Mouse (Mus musculus): Measurements from ENCODE around the gene Glra2. TPM values are rescaled to one million over a fixed set of nuclear protein-coding genes. Genes with fewer than 3 reads are reported as not detected.
"Not testable (repeated sequence)": the region's sequence is repeated elsewhere in the genome, so short reads cannot be mapped to it uniquely, and the experiment has no call there.

Glra2 gene
- polyA plus RNA-seq (2014; fragmentation: Nextera tagmentation; extraction: Ambion mirVana): not detected in 2 replicates

DNA sequence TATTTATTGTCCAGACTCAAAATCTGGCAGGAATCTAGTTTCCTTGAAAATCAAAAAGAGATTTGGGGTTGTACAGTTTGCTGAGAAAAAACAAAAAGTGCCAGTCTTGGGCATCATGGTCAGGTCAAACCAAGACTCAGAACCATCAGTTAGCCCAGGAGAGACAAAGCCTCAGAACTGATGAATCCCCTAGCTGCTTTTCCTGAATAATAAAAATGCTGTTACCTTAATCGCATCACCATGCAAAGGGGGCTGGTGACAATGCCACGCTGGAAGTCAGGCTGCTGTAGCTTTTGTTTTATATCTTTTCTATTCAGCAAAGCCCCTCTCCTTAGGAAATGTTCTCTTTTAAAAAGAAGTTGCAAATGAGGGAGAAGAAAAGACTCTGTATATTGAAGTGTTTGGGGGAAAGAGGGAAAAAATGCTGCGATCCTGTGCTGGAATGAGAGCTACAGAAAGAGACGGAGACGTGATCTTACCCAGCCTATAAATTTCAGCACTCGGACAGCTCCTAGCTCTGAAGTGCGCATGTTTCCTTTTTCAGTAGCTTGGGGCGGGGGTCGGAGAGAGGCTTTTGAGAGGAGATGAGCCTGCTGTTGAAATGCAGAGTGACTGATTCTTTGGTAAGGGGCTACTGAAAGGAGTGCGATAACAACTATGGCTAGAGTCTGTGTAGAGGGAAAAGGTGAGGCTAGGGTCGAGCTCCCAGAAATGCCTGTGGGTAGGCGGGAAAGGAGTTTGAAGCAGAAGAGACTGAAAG, at the start of gene Glra2:
Gene Glra2, minus strand, starts transcription at position 455 of the 760 bp plus-strand sequence.
- H3K4me3 ChIP-seq (ENCODE audit: low read length): peak within 1 kb of the TSS; percentile 24
- H3K27ac ChIP-seq (ENCODE audit: low read depth, low read length): no peak within 1 kb of the TSS
- no peaks in the 10 kb centered on the region for H3K36me3 ChIP-seq (ENCODE audit: control insufficient read depth, insufficient read depth, low read length)
- WGBS: 25% methylated on average over 12 of the region's 12 CpGs
- H3K27me3 ChIP-seq (ENCODE audit: control insufficient read depth, insufficient read depth, low read length): no peaks in the 10 kb centered on the region
- H3K9ac ChIP-seq (ENCODE audit: low read depth, low read length): no peak within 1 kb of the TSS
- no peaks in the 10 kb centered on the region for H3K4me1 ChIP-seq (ENCODE audit: control insufficient read depth, insufficient read depth, low read length)
- H3K4me2 ChIP-seq (replicated peaks; ENCODE audit: low read depth, low read length): peak within 1 kb of the TSS; percentile 39
- H3K9me3 ChIP-seq (ENCODE audit: control insufficient read depth, low read length): no peaks in the 10 kb centered on the region
- ATAC-seq (ENCODE audit: low FRiP score, low TSS enrichment): no peak

DNA sequence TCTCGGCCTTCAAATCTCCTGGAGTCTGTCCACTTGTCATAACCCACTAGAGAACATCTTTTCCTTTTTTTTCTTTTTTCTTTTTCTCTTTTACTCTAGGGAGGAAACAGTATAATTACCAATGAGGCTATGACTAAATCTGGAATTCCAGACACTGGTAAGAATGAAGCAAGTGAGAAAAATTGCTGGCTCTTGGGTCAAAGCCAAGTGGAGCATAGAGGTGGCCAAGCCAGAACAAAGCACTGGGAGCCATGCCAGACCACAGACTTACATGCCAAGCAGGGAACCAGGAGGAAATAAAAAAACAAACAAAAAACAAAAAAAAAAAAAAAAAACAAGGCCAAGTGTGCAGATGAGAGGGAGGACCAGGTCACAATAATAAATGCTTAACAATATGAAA, 35.6 kb upstream of the Glra2 start:
- Histone ChIP-seq H3K4me1 (ENCODE audit: control insufficient read depth, insufficient read depth, low read length) (no peaks in the 10 kb centered on the region), H3K4me3 (ENCODE audit: low read length) (no peak overlapping the region), H3K36me3 (ENCODE audit: control insufficient read depth, insufficient read depth, low read length) (no peaks in the 10 kb centered on the region), H3K4me2 (replicated peaks; ENCODE audit: low read depth, low read length) (no peak overlapping the region), H3K27me3 (ENCODE audit: control insufficient read depth, insufficient read depth, low read length) (no peaks in the 10 kb centered on the region), H3K9ac (ENCODE audit: low read depth, low read length) (no peak overlapping the region), H3K9me3 (ENCODE audit: control insufficient read depth, low read length) (no peaks in the 10 kb centered on the region), H3K27ac (ENCODE audit: low read depth, low read length) (no peak overlapping the region)
- no peak for ATAC-seq (ENCODE audit: low FRiP score, low TSS enrichment)
- 81% methylated on average over 1 of the region's 1 CpGs for WGBS

DNA sequence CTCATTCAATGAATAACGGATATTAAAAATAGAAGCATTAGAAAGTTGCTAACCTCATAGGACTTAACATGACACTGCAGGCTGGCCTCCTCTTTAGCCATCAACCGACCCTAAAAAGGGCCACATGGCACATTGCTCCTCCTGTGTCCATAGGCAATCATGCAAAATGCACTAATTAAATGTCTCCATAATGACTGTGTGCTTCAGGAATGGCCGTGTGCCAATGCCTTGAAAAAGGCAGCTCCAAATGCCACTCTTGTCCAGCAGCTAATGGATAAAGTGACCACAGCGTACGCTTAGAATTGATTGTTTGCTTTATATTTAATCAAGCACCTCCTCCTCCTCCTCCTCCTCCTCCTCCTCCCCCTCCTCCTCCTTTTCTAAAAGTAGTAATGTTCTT, 17.4 kb upstream of the Glra2 start:
- Histone ChIP-seq H3K4me2 (replicated peaks; ENCODE audit: low read depth, low read length) (no peak overlapping the region), H3K27ac (ENCODE audit: low read depth, low read length) (no peak overlapping the region), H3K27me3 (ENCODE audit: control insufficient read depth, insufficient read depth, low read length) (no peaks in the 10 kb centered on the region), H3K9ac (ENCODE audit: low read depth, low read length) (no peak overlapping the region), H3K9me3 (ENCODE audit: control insufficient read depth, low read length) (no peaks in the 10 kb centered on the region), H3K4me1 (ENCODE audit: control insufficient read depth, insufficient read depth, low read length) (no peaks in the 10 kb centered on the region), H3K4me3 (ENCODE audit: low read length) (no peak overlapping the region), H3K36me3 (ENCODE audit: control insufficient read depth, insufficient read depth, low read length) (no peaks in the 10 kb centered on the region)
- WGBS: 87% methylated on average over 5 of the region's 5 CpGs
- no peak for ATAC-seq (ENCODE audit: low FRiP score, low TSS enrichment)

DNA sequence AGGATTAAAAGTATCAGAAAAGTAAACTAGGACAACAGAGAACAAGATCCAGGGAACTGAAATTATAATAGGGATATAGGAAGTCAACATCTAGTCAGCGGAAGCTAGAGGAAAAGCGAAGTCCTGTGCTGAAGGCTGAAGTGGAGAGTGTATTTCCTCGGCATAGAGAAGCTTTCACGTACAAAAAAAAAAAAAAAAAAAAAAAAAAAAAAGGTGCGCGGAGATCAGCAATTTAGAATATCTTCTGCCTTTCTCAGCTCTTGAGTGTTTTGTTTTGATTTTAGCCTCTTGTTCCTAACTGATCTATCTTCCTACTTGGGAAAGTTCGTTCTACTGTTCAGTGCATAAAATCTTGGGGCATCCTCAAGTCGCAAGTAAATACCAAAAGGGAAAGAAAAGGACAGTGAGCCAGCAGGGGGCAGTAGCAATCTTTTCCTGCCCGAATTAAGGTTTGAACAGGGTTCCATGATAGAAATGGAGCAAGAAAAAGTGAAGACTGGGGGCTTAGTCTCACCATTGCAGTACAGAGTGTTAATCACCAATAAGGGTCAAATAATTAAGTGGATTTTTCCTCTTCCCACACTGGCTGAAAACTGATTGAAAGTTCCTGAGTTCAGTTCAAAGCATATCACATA, 623 bp upstream of the Glra2 start:
- no peak overlapping the region for H3K9ac ChIP-seq (ENCODE audit: low read depth, low read length)
- H3K36me3 ChIP-seq (ENCODE audit: control insufficient read depth, insufficient read depth, low read length): no peaks in the 10 kb centered on the region
- 22% methylated on average over 9 of the region's 9 CpGs for WGBS
- no peak for ATAC-seq (ENCODE audit: low FRiP score, low TSS enrichment)
- no peaks in the 10 kb centered on the region for H3K9me3 ChIP-seq (ENCODE audit: control insufficient read depth, low read length)
- peak overlapping the region; percentile 24 for H3K4me3 ChIP-seq (ENCODE audit: low read length)
- H3K4me2 ChIP-seq (replicated peaks; ENCODE audit: low read depth, low read length): peak overlapping the region; percentile 39
- no peaks in the 10 kb centered on the region for H3K4me1 ChIP-seq (ENCODE audit: control insufficient read depth, insufficient read depth, low read length)
- H3K27me3 ChIP-seq (ENCODE audit: control insufficient read depth, insufficient read depth, low read length): no peaks in the 10 kb centered on the region
- no peak overlapping the region for H3K27ac ChIP-seq (ENCODE audit: low read depth, low read length)

DNA sequence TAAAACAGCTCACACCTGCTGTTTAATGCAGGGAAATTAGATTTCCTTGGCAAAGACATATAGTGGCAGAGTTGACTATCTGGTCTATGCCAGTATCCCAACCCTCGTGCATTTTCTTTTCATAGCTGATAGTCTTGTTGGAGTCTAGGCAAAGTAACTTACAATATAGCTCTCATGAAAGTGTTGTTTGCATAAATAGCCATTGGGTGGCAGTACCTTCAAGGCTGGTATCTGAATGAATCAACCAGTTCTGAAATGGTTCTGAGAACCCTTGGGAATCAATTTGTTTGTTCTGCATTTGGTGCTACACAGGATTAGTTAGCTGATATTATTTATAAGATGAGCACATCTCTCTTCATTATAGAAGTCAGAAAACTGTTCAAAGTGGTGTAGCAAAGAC, 133.6 kb downstream of the Glra2 start:
- Histone ChIP-seq H3K27me3 (ENCODE audit: control insufficient read depth, insufficient read depth, low read length) (no peaks in the 10 kb centered on the region), H3K9ac (ENCODE audit: low read depth, low read length) (no peak overlapping the region), H3K9me3 (ENCODE audit: control insufficient read depth, low read length) (no peaks in the 10 kb centered on the region), H3K4me3 (ENCODE audit: low read length) (no peak overlapping the region), H3K36me3 (ENCODE audit: control insufficient read depth, insufficient read depth, low read length) (no peaks in the 10 kb centered on the region), H3K4me2 (replicated peaks; ENCODE audit: low read depth, low read length) (no peak overlapping the region), H3K27ac (ENCODE audit: low read depth, low read length) (no peak overlapping the region), H3K4me1 (ENCODE audit: control insufficient read depth, insufficient read depth, low read length) (no peaks in the 10 kb centered on the region)
- no peak for ATAC-seq (ENCODE audit: low FRiP score, low TSS enrichment)
- 53% methylated on average over 1 of the region's 1 CpGs for WGBS

DNA sequence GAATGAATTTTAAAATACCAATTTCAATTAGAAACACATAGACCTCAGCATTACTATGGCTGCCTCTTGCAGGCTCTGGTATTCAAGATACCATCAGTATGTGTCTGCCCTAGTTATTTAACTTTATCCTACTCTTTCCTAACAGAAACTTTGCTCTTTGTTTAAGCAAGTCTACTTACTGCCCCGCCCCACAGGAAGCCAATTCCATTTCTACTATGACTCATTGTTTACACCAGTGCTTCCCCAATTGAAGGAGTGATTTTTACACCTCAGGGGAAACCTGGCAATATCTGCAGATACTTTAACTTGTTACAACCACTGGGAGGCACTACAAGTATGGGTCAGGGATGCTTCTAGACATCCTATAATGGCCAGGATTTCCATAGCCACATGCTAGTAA, 136.0 kb downstream of the Glra2 start:
- Histone ChIP-seq H3K4me1 (ENCODE audit: control insufficient read depth, insufficient read depth, low read length) (no peaks in the 10 kb centered on the region), H3K4me3 (ENCODE audit: low read length) (no peak overlapping the region), H3K27ac (ENCODE audit: low read depth, low read length) (no peak overlapping the region), H3K4me2 (replicated peaks; ENCODE audit: low read depth, low read length) (no peak overlapping the region), H3K36me3 (ENCODE audit: control insufficient read depth, insufficient read depth, low read length) (no peaks in the 10 kb centered on the region), H3K27me3 (ENCODE audit: control insufficient read depth, insufficient read depth, low read length) (no peaks in the 10 kb centered on the region), H3K9ac (ENCODE audit: low read depth, low read length) (no peak overlapping the region), H3K9me3 (ENCODE audit: control insufficient read depth, low read length) (no peaks in the 10 kb centered on the region)
- 59% methylated on average over 1 of the region's 1 CpGs for WGBS
- ATAC-seq (ENCODE audit: low FRiP score, low TSS enrichment): no peak

DNA sequence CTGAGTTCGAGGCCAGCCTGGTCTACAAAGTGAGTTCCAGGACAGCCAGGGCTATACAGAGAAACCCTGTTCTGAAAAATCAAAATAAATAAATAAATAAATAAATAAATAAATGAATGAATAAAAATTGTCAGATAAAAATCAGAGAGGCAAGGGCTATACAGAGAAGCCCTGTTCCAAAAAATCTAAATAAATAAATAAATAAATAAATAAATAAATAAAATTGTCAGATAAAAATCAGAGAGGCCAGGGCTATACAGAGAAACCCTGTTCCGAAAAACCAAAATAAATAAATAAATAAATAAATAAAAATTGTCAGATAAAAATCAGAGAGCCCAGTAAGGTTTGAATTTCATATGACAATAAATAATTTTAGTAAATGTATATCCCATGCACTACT, 144.2 kb downstream of the Glra2 start:
- 90% methylated on average over 2 of the region's 2 CpGs for whole genome bisulfite sequencing
- H3K4me3 ChIP-seq (ENCODE audit: low read length); H3K4me1 ChIP-seq (ENCODE audit: control insufficient read depth, insufficient read depth, low read length); H3K27me3 ChIP-seq (ENCODE audit: control insufficient read depth, insufficient read depth, low read length); H3K27ac ChIP-seq (ENCODE audit: low read depth, low read length); ATAC-seq (ENCODE audit: low FRiP score, low TSS enrichment); H3K9me3 ChIP-seq (ENCODE audit: control insufficient read depth, low read length); H3K36me3 ChIP-seq (ENCODE audit: control insufficient read depth, insufficient read depth, low read length); H3K4me2 ChIP-seq (replicated peaks; ENCODE audit: low read depth, low read length); H3K9ac ChIP-seq (ENCODE audit: low read depth, low read length): not testable (repeated sequence)

DNA sequence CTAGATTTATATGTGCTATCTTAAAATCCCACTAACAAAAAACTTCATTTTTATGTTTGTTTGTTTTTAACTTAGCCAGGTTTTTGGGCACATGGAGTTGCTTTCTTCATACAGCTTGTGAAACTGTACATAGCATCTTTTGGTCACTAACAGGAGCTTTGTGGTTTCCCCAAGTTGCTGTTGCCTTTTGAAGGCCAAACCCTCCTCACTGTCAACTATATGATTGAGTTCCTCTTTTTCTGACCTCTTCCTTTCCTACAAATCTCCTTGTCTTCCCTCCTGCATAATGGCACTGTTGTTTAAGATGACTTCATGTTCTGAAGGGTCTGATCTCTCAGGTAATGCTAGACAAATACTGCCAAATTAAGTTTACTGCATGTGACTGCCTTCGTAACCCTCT, 170.6 kb downstream of the Glra2 start:
- Histone ChIP-seq H3K4me1 (ENCODE audit: control insufficient read depth, insufficient read depth, low read length) (no peaks in the 10 kb centered on the region), H3K9ac (ENCODE audit: low read depth, low read length) (no peak overlapping the region), H3K27ac (ENCODE audit: low read depth, low read length) (no peak overlapping the region), H3K27me3 (ENCODE audit: control insufficient read depth, insufficient read depth, low read length) (no peaks in the 10 kb centered on the region), H3K36me3 (ENCODE audit: control insufficient read depth, insufficient read depth, low read length) (no peaks in the 10 kb centered on the region), H3K4me2 (replicated peaks; ENCODE audit: low read depth, low read length) (no peak overlapping the region), H3K4me3 (ENCODE audit: low read length) (no peak overlapping the region), H3K9me3 (ENCODE audit: control insufficient read depth, low read length) (no peaks in the 10 kb centered on the region)
- 76% methylated on average over 1 of the region's 1 CpGs for WGBS
- ATAC-seq (ENCODE audit: low FRiP score, low TSS enrichment): no peak

DNA sequence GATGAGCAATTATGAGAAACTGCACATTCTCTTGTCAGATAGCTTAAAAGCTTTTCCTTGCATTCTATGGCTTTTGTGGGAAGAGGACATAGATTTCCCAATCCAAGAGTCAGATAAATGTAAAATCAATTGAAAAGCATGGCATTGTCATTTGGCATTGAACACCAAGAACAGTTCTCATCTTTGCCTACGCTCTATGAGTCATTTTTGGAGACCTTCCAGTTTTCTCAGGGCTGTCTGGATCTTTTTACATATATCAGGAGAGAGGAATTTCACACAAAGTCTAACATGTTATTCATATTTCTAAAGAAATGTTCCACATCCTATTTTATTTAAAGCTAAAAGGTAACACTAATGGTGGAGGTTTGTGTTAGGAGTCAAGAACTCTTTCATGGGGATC, 223.0 kb downstream of the Glra2 start:
- H3K4me3 ChIP-seq (ENCODE audit: low read length): no peak overlapping the region

More for the DNA sequence above, 223.0 kb downstream of the Glra2 start:
- Histone ChIP-seq H3K27ac (ENCODE audit: low read depth, low read length) (no peak overlapping the region), H3K36me3 (ENCODE audit: control insufficient read depth, insufficient read depth, low read length) (no peaks in the 10 kb centered on the region), H3K9ac (ENCODE audit: low read depth, low read length) (no peak overlapping the region), H3K27me3 (ENCODE audit: control insufficient read depth, insufficient read depth, low read length) (no peaks in the 10 kb centered on the region), H3K4me1 (ENCODE audit: control insufficient read depth, insufficient read depth, low read length) (no peaks in the 10 kb centered on the region), H3K4me2 (replicated peaks; ENCODE audit: low read depth, low read length) (no peak overlapping the region), H3K9me3 (ENCODE audit: control insufficient read depth, low read length) (no peaks in the 10 kb centered on the region)
- ATAC-seq (ENCODE audit: low FRiP score, low TSS enrichment): no peak
- 87% methylated on average over 1 of the region's 1 CpGs for WGBS

Data from kidney, embryonic 14.5 days (tissue).